Mouse (Mus musculus): Measurements from ENCODE around the gene Ipo5.

Ipo5 gene

DNA sequence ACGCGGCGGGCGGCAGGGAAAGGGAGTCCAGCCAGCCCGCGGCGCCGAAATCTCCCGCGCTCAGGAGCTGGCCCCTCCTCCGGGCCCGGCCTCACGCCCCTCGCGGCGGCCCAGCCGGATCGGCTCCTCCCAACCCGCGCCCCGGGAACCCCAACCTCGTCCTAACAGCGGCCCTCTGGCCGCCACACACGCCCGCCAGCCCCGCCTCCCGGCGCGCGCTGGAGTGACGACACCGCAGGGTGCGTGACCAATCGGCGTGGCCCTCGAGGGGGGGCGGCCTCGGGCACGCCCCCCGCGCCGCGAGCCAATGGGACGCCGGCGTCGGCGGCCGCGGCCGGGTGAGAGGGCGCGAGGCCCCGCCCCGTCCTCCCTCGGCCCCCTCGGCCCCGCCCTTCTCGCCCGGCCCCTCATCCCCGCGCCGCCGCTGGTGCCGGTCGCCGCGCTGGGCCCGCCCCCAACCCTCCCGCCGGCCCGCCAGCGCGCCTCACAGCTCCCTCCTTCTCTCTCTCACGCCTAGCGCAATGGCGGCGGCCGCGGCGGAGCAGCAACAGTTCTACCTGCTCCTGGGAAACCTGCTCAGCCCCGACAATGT lies at the start of gene Ipo5:
Gene Ipo5, plus strand, starts transcription at position 492 of the 592 bp plus-strand sequence.
- DNase-seq: peak; percentile 99

DNA sequence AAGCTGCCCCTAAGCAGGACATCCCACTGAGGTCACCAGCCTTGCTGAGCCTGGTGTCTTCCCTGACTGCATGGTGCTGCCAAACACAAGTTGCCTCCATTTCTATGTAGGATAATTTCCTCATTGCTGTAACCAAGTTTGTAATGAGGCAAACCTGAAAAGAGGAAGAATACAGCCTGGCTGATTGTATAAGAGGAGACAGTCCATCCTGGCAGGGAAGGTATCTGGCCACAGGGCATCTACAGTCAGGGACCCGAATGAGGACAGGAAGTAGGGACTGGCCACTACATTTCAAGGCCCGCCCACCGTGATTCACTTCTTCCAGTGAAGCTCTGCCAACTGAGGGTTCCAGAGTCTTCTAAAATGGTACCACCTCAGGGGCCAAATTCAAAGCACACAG lies 47.8 kb upstream of the Ipo5 start:
- no peak for DNase-seq

DNA sequence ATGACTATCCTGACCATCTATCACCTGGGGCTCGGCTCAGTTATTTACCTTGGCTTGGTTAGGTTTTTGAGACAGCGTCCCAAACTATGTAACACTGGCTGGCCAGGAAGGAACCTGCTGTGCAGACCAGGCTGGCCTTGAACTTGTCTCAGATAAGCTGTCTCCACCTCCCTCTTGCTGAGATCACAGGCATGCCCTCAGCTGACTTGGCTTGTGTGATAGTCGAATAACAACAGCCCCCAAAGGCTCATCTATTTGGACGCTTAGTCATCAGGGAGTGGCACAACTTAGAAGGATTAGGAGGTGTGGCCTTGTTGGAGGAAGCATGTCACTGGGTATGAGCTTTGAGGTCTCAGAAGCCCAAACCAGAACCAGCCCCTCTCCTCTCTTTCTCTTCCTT lies 46.1 kb upstream of the Ipo5 start:
- no peak for DNase-seq

DNA sequence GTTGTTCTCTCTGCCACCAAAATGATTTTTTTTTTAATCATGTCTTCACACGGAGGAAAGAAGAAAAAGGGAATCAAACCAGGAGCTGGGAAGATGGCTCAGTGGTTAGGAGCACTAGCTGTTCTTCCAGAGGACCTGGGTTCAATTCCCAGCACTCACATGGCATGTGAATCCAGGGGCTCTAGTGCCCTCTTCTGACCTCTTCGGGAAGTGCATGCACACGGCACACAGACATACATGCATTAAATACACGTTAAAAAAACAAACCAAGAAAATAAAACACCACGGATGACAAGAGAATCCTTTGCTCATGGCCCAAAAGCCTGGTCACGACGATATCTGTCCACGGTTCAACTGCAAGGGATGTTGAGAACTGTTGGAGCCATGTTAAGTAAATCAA lies 44.5 kb upstream of the Ipo5 start:
- DNase-seq: no peak

DNA sequence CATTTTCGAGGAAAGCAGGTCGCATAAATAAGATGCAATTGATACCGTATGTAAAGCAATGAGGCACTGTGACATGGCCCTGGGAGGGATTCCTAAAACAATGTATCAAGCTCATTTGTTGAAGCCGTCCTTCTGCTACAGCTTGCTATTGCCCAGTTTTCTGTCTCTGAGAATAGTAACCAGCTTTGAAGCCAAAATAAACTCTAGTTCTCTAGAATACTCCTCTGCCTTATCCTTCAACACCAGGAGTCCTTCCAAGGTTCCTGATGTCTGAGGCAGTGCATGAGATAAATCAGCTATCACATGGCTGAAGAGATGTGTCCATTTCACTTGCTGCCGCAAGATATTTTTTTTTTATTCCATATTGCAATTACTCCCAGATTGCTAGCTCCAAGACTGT lies 43.9 kb upstream of the Ipo5 start:
- no peak for DNase-seq

DNA sequence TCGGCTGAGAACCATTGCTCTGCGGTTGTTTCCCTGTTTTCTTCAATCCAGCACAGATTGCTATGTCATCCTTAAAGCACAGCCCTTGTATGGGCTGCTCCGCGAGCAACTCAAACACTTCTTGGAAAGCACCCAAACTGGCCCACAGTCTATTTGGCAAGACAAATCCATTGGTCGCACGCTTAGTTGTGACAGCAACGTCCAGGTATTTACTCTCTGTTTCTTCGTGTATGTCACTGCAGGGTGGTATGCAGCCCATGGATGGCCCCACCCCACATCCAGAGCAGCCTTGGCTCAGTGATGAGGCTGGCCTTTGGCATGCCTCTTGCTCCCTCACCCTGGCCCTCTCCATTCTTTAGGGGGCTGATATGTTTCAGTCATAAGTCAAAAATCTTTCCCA lies 42.5 kb upstream of the Ipo5 start:
- no peak for DNase-seq

DNA sequence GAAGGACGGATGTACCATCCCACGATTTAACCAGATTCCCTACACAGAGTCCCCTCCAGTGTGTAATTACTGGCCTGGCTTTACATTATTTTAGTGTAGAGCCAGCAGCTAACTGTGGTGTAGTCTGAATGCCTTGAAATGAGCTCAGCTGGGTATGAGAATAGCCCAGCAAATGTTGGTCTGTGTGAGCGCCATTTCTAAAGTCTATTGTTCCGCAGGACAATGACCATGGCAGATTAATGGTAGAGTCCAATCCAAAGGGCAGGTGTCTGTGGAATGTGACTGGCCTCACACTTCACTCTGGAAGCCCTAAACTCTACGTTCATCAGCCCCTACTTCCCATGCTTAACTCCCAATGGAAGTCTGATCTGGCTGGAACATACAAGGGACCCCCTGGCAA lies 40.3 kb upstream of the Ipo5 start:
- no peak for DNase-seq

DNA sequence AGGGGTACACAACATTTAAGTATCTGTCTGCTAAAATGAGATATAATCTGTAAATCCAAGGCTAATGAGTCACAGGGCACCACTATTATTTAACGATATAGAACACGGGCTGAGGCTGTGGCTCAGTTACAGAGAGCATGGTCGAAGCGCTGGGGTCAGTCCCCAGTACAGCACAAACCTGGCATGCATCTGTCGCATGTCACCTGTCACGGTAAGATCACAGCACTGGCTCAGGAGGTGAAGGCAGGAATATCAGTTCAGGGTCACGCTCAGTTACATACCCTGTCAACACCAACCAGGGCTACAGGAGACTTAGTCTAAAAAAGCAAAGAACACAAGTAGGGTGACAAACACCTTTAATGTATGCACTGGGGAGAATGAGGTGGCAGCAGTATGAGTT lies 36.6 kb upstream of the Ipo5 start:
- no peak for DNase-seq

DNA sequence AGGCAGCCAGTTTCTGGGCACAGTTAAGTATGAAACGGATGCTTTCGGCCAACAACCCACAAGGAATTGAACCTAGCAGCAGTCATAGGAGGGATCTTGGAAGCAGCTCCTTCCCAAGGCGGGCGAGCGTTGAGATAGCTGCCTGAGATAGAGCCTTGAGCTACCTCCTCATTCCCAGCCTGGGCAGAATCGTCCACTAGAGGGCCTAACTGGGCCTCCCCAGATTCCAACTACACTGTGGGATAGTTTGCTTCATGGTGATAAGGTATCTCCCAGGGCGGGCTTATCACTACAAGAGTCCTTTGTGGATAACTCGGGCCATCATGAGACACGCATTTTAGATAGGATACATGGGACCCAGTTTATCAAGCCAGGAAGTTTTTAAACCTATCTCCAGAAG lies 35.9 kb upstream of the Ipo5 start:
- peak; percentile 12 for DNase-seq

DNA sequence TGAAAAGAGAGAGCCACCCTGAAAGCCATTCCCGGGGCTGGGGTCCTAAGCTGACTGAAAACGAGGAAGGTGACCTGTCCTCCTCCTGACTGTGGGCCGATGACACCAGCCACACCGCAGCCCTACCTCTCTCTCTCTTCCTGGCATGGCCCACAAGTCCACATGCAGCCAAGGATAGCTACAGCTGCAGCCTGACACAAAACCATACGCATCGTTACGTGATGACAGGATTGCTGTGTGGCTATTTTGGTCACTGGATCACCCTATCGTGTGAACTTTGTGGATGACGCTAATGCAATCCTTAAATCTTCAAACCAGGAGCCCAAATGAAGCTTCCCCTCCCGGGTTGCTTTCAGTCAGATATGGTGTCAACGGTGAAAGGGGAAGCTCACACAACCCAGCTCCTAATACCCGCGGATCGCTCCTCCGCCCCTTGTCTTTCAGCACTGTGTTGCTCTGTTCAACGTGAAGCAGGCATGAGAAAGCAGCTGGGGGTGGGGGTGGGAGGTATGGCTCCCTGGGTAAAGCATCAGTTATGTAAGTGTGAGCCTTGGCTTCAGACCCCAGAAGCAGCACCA lies 35.1 kb upstream of the Ipo5 start:
- no peak for DNase-seq

DNA sequence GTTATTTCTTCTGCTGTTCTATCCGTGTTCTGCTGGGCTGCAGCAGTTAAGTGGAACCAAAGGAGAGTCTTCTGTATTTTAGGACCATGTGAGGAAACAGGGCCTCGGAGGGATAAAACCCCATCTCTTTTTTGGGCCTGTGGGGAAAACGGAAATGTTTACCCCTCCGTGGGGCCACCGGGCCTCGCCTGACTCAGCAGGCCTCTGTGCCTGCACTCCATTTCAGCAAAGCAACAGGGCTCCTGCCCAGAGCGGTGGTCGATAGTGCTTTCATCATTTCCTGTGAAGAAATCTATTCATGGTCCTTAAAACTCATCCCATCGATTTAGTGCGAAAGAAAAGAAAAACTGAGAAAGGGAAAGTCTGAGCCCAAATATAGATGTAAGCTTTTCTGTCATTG lies 33.9 kb upstream of the Ipo5 start:
- no peak for DNase-seq

DNA sequence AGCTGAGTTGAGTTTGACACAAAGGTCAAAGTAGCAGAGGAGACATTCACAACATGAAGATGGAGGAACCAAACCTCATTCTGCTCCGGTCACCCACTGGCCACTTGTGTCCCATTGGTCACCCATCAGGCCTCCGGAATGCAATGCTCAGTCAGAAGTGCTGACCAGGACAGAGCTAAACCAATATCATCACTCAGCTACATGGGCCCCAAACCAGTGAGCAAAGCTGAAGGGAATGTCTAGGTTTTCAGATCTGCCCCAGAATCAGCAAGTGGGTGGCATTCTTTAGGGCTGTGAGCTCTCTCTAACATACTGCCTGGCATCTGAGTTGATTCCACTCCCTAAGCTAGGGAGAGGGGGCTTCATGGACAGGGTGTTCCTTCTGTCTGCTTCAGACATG lies 32.0 kb upstream of the Ipo5 start:
- DNase-seq: no peak

DNA sequence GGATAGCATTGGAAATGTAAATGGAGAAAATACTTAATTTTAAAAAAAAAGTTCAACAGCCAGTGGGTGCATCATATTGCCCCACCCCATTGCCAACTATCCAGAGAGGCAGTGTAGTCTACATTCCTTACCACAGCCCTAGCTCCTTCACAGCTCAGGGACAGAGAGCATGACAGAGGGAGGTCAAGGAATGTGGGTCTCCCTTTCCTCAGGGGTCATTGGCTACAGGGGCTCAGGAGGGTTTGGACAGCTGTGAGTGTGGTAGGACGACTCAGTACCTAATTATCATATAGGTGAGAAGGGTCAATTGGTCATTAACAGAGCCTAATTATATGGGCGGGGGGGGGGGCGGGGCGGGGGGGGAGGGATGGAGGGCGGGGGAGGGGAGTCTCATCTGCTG lies 30.4 kb upstream of the Ipo5 start:
- DNase-seq: no peak

DNA sequence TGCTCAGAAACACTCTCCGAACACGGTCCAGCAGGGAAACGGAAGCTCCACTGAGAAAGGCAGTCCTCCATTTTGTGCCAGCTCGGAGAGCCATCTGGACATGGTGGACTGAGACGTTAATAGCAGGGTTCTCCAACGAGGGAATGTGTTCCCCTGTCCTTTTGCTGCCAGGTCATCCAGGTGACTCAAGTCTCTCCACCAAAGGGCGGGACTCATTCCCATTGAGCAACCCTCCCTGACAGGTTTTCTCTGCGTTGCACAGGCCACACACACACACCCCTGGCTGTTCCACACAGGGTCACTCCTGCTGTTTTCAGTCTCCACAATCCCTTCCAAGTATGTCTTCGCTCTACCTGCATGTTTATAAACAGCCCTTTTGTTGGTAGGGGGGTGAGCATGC lies 30.0 kb upstream of the Ipo5 start:
- no peak for DNase-seq

DNA sequence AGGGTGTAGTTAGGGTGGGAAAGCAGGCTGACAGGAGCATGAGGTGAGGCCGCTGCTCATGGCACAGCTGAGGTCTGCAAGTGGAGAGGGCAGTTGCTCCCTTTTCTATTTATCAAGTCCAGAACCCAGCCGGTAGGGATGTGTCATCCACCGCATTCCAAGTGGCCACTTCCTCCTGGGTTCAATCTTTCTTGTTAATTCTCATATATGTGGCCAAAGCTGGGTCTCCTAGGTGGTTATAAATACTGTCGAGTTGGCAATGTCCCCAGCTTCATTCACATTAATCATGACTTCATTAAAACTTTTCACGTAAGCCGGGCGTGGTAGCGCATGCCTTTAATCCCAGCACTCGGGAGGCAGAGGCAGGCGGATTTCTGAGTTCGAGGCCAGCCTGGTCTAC lies 22.3 kb upstream of the Ipo5 start:
- no peak for DNase-seq

DNA sequence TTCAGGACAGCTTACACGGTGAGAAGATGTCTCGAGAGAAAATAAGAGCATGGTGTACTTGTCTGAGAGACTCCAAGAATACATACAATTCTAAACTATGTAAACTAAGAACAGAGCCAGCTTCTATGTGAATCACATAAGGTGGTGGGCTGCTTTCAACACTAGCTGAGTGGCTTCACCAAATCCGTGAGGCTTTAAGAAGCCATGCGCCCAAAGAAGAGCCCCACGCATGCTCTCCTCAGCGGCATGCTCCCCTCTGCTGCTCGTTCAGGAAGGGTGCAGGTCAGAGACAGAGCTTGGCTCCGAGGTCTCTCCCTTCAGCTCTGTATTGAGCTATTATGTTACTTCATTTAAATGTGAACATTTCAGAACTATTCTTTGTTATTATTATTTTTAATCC lies 18.7 kb upstream of the Ipo5 start:
- no peak for DNase-seq

DNA sequence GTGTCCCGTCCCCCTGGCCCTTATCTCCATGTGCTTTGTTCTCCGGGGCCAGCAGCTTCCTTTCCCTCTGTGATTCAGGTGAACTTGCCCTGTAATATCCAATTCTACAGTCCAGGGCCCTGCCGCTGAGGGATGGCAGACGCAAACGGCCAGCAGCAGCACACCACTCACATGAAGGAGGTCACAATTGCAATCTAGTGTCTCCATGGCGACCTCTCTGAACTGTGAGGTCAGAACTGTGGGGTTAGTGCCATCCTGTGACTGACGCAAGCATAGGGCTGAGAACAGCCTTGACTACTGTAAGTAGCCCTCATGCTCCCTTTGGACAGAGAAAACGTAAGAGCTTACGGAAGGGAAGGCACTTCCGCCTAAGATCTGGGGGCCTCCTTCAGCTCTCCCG lies 14.4 kb upstream of the Ipo5 start:
- DNase-seq: no peak

DNA sequence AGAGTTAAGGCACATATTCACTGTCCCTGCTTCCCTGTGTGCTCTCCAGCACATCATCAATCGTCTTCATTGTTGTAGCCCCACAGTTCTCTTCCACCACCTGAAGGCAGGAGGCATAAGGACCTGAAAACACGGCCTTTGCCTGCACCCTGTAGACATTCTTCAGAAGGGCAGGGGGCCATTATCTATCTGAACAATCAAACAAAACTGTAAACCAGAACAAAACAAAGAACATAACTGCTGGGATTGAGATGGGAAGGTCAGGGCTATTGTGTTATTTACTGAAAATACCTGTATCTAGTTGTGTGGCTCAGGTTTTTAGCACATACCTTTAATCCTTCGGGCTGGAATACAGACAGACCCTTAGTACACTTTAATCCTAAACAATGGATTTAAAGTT lies 12.1 kb upstream of the Ipo5 start:
- no peak for DNase-seq

DNA sequence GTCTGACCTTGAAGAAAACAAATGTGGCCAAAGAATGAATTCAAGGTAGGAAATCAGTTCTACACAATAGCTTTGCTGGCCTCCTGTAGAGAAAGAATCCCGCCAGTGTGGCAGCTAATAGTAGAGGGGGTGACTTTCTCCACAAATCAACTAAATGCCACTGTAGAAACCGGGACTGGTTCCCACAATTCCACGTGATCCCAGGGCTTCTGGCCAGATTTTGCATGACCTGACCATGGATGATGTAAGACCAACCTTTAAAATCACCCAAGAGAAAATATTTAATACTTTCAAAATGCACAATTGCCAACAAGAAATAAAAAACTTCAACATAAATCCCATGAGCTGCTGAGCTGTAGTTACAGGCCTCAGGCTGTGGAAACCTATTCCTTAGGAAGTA lies 1.6 kb upstream of the Ipo5 start:
- DNase-seq: no peak

DNA sequence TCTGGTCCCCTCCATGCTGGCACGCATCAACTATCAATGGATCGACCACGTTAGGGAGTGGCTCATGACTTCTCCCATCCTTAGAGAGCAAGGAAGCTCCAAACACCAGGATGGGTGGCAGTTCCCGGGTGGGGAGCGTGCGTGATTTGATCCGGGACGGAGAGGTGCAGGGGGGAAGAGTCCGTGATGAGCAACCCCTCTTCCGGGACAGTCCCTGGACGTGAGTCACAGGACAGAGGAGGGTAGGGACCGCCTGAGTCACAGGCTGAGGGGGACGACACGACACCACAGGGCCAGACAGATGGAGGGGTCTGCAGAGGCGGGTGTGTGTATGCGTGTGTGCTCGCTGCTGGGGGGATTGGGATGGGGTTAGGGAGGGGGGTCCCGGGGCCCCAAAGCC lies 704 bp upstream of the Ipo5 start:
- no peak for DNase-seq

DNA sequence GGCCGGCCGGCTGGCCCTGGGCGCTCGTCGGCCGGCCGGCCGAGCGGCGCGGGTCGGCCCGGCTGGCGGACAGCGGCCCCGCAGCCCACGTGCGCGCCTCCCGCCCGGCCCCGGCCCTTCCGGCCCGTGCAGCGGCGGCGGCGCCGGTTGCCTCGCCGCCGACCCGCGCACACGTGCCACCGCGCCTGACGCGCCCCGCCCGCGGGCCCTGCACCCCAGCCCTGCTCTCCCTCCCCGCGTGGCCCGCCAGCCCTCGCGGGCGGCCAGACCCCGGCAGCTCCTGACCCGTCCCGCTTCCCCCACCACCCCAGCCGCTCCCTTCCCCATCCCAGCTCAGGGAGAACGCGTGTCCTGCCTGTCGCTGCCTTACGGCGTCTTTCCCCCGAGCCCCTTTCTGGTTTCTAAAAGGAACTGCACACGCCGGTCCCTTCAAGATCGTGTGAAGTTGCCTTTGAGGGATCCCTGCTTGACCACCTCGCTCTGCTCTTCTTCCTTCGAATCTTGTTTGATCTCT lies 421 bp downstream of the Ipo5 start:
- DNase-seq: peak; percentile 57

DNA sequence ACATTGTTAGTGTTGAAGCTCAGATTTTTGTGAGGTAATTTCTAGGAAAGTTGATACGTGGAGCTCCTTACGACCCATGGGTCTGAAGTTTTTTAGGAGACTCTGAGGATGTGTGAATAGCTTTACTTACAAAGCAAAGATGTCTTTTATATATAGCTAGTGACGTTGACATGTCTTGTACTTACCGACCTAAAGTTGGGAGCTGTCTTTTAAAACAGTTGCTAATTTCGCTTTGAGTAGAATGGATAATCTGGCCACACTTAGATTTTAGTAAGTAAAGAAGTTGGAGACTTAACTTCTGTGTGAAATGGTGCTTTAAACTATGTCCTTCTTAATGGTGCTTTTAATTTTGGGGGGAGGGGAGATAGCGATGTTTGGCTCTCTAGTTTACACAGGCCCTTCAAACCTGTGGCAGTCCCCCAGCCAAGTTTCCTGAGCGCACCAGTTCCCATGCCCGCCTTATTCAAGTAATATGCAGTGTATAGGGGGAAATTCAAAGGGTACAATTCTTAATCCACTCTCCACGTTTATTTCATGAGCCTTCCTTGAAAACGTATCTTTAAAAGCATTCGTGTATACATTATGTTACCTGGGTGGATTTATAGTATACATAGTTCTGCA lies 1.2 kb downstream of the Ipo5 start:
- DNase-seq: no peak

DNA sequence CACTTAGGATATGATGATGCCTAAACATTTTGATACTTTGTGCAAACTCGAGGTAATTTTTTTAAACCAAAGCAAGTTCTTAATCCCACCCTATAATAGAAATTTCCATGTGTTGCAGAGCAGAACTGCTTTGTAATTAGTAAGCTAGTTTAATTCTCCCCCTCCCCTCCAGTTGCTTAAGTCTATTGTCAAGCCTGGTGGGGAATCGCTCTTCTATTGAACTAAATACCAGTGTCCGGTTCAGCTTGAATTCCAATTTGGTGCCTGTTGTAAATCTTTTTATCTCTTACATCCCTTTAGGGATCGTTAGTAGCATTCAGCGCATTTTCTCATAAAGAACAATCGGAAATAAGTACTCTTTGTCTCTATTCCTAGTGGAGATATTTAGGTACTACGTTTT lies 1.9 kb downstream of the Ipo5 start:
- DNase-seq: no peak

DNA sequence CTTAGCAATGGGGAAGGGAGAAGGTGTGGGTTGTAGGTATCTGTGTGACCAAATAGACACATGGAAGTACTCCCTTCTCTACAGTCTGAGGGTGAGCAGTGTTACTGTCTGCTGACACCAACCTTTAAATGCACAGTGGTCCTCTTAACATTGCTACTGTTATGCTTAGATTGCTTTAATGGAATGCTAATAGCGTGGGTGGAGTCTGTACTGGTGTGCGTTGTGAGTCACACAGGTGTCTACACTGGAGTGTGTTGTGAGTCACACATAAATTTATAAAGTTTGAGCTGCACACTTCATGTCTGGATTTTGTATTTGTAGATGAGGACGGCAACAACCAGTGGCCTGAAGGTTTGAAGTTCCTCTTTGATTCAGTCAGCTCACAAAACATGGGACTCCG lies 10.8 kb downstream of the Ipo5 start:
- no peak for DNase-seq

DNA sequence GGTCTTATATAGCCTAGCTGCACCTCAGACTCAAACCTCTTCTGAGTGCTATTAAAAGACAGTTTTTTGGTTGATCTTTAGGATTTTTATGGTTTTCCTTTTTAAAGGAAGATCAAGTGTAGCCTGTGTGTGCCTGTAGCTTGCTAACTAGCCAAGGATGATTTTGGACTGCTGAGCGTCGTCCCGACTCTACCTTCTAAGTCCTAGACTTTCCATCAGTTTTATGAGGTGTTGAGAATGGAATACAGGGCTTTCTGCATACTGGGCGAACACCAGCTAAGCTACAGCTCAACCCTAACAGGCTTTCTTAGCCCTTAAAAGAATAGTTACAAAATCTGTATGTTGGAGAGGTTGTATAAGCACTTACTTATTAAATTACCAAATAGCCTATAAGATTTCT lies 13.0 kb downstream of the Ipo5 start:
- DNase-seq: no peak

All from liver (tissue).